Mouse (Mus musculus): ENCODE data around the gene Tpsb2.
A peak's percentile ranks its signal among the peaks of the same experiment; 100 is the strongest.

Tpsb2 gene

GRCm38 (mm10) chr17:25400443-25400842 is 34.3 kb downstream of the Tpsb2 start:
- peaks cover 21% of the 10 kb centered on the region for H3K4me1 ChIP-seq (replicated peaks; ENCODE audit: low read depth, low read length)
- no peaks in the 10 kb centered on the region for H3K36me3 ChIP-seq (ENCODE audit: insufficient read depth, low read length)
- TF ChIP-seq NANOG (IDR thresholded peaks at IDR 0.05; ENCODE audit: borderline replicate concordance, low read length): no peak
- TF ChIP-seq CTCF (conservative IDR thresholded peaks at IDR 0.05; ENCODE audit: low read length): no peak
- TF ChIP-seq POU5F1 (IDR thresholded peaks at IDR 0.05; ENCODE audit: borderline replicate concordance, low read length): no peak
- H3K27me3 ChIP-seq (ENCODE audit: insufficient read depth, low read length): peaks cover 24% of the 10 kb centered on the region
- no peaks in the 10 kb centered on the region for H3K9me3 ChIP-seq (ENCODE audit: low read length)
- H3K4me3 ChIP-seq (replicated peaks; ENCODE audit: low read length): no peak overlapping the region

- TF ChIP-seq NANOG (IDR thresholded peaks at IDR 0.05; ENCODE audit: borderline replicate concordance, low read length) (no peak), CTCF (conservative IDR thresholded peaks at IDR 0.05; ENCODE audit: low read length) (no peak), POU5F1 (IDR thresholded peaks at IDR 0.05; ENCODE audit: borderline replicate concordance, low read length) (no peak)
- H3K4me3 ChIP-seq (replicated peaks; ENCODE audit: low read length): no peak overlapping the region
- peaks cover 20% of the 10 kb centered on the region for H3K27me3 ChIP-seq (ENCODE audit: insufficient read depth, low read length)
- H3K4me1 ChIP-seq (replicated peaks; ENCODE audit: low read depth, low read length): peaks cover 32% of the 10 kb centered on the region
- H3K36me3 ChIP-seq (ENCODE audit: insufficient read depth, low read length): no peaks in the 10 kb centered on the region
- H3K9me3 ChIP-seq (ENCODE audit: low read length): no peaks in the 10 kb centered on the region
Observed at GRCm38 (mm10) chr17:25401491-25401890, 35.4 kb downstream of the Tpsb2 start.

GRCm38 (mm10) chr17:25402224-25402623 is 36.1 kb downstream of the Tpsb2 start:
- TF ChIP-seq POU5F1 (IDR thresholded peaks at IDR 0.05; ENCODE audit: borderline replicate concordance, low read length): no peak
- TF ChIP-seq CTCF (conservative IDR thresholded peaks at IDR 0.05; ENCODE audit: low read length): no peak
- TF ChIP-seq NANOG (IDR thresholded peaks at IDR 0.05; ENCODE audit: borderline replicate concordance, low read length): no peak

GRCm38 (mm10) chr17:25404190-25404589 is 38.1 kb downstream of the Tpsb2 start:
- peaks cover 13% of the 10 kb centered on the region for H3K27me3 ChIP-seq (ENCODE audit: insufficient read depth, low read length)
- no peaks in the 10 kb centered on the region for H3K9me3 ChIP-seq (ENCODE audit: low read length)
- no peaks in the 10 kb centered on the region for H3K36me3 ChIP-seq (ENCODE audit: insufficient read depth, low read length)
- TF ChIP-seq POU5F1 (IDR thresholded peaks at IDR 0.05; ENCODE audit: borderline replicate concordance, low read length): no peak
- TF ChIP-seq NANOG (IDR thresholded peaks at IDR 0.05; ENCODE audit: borderline replicate concordance, low read length): no peak
- peaks cover 39% of the 10 kb centered on the region for H3K4me1 ChIP-seq (replicated peaks; ENCODE audit: low read depth, low read length)
- H3K4me3 ChIP-seq (replicated peaks; ENCODE audit: low read length): no peak overlapping the region

More at GRCm38 (mm10) chr17:25402224-25402623, 36.1 kb downstream of the Tpsb2 start:
- H3K36me3 ChIP-seq (ENCODE audit: insufficient read depth, low read length): no peaks in the 10 kb centered on the region
- H3K9me3 ChIP-seq (ENCODE audit: low read length): no peaks in the 10 kb centered on the region
- peaks cover 13% of the 10 kb centered on the region for H3K27me3 ChIP-seq (ENCODE audit: insufficient read depth, low read length)
- peaks cover 39% of the 10 kb centered on the region for H3K4me1 ChIP-seq (replicated peaks; ENCODE audit: low read depth, low read length)
- H3K4me3 ChIP-seq (replicated peaks; ENCODE audit: low read length): no peak overlapping the region

GRCm38 (mm10) chr17:25405224-25405895 is 39.3 kb downstream of the Tpsb2 start:
- H3K9me3 ChIP-seq (ENCODE audit: low read length): no peaks in the 10 kb centered on the region
- TF ChIP-seq NANOG (IDR thresholded peaks at IDR 0.05; ENCODE audit: borderline replicate concordance, low read length) (no peak), CTCF (conservative IDR thresholded peaks at IDR 0.05; ENCODE audit: low read length) (no peak), POU5F1 (IDR thresholded peaks at IDR 0.05; ENCODE audit: borderline replicate concordance, low read length) (no peak)
- peaks cover 47% of the 10 kb centered on the region for H3K4me1 ChIP-seq (replicated peaks; ENCODE audit: low read depth, low read length)
- peaks cover 13% of the 10 kb centered on the region for H3K27me3 ChIP-seq (ENCODE audit: insufficient read depth, low read length)
- no peaks in the 10 kb centered on the region for H3K36me3 ChIP-seq (ENCODE audit: insufficient read depth, low read length)
- 0 out of 2 replicates have a peak overlapping the region, but pooled peaks have one; percentile 0 for H3K4me3 ChIP-seq (replicated peaks; ENCODE audit: low read length)

- H3K9me3 ChIP-seq (ENCODE audit: low read length): no peaks in the 10 kb centered on the region
- TF ChIP-seq NANOG (IDR thresholded peaks at IDR 0.05; ENCODE audit: borderline replicate concordance, low read length): no peak
- TF ChIP-seq CTCF (conservative IDR thresholded peaks at IDR 0.05; ENCODE audit: low read length): no peak
- TF ChIP-seq POU5F1 (IDR thresholded peaks at IDR 0.05; ENCODE audit: borderline replicate concordance, low read length): no peak
- H3K4me3 ChIP-seq (replicated peaks; ENCODE audit: low read length): 0 out of 2 replicates have a peak overlapping the region, but pooled peaks have one; percentile 0
- H3K27me3 ChIP-seq (ENCODE audit: insufficient read depth, low read length): peaks cover 13% of the 10 kb centered on the region
- H3K36me3 ChIP-seq (ENCODE audit: insufficient read depth, low read length): no peaks in the 10 kb centered on the region
- peaks cover 47% of the 10 kb centered on the region for H3K4me1 ChIP-seq (replicated peaks; ENCODE audit: low read depth, low read length)
Observed at GRCm38 (mm10) chr17:25406011-25406441, 39.9 kb downstream of the Tpsb2 start.

GRCm38 (mm10) chr17:25407352-25407751 is 41.2 kb downstream of the Tpsb2 start:
- Histone ChIP-seq H3K9me3 (ENCODE audit: low read length) (no peaks in the 10 kb centered on the region), H3K27me3 (ENCODE audit: insufficient read depth, low read length) (peaks cover 12% of the 10 kb centered on the region), H3K36me3 (ENCODE audit: insufficient read depth, low read length) (no peaks in the 10 kb centered on the region), H3K4me3 (replicated peaks; ENCODE audit: low read length) (no peak overlapping the region), H3K4me1 (replicated peaks; ENCODE audit: low read depth, low read length) (peaks cover 47% of the 10 kb centered on the region)
- no peak for TF ChIP-seq POU5F1 (IDR thresholded peaks at IDR 0.05; ENCODE audit: borderline replicate concordance, low read length)
- no peak for TF ChIP-seq CTCF (conservative IDR thresholded peaks at IDR 0.05; ENCODE audit: low read length)
- TF ChIP-seq NANOG (IDR thresholded peaks at IDR 0.05; ENCODE audit: borderline replicate concordance, low read length): no peak

- Histone ChIP-seq H3K9me3 (ENCODE audit: low read length) (no peaks in the 10 kb centered on the region), H3K36me3 (ENCODE audit: insufficient read depth, low read length) (no peaks in the 10 kb centered on the region), H3K4me1 (replicated peaks; ENCODE audit: low read depth, low read length) (peaks cover 47% of the 10 kb centered on the region), H3K27me3 (ENCODE audit: insufficient read depth, low read length) (peaks cover 7% of the 10 kb centered on the region), H3K4me3 (replicated peaks; ENCODE audit: low read length) (no peak overlapping the region)
- TF ChIP-seq CTCF (conservative IDR thresholded peaks at IDR 0.05; ENCODE audit: low read length): no peak
- TF ChIP-seq NANOG (IDR thresholded peaks at IDR 0.05; ENCODE audit: borderline replicate concordance, low read length): no peak
- TF ChIP-seq POU5F1 (IDR thresholded peaks at IDR 0.05; ENCODE audit: borderline replicate concordance, low read length): no peak
Observed at GRCm38 (mm10) chr17:25408302-25408999, 42.3 kb downstream of the Tpsb2 start.
